Mouse (Mus musculus) myocyte (in vitro differentiated cells): Measurements from ENCODE around the gene Rsph14.

Source experiments
- CEBPB ChIP-seq: IDR thresholded peaks from 2 replicates; pipeline ENCODE4 v1.6.1; 2011; ENCODE audit warnings: mild to moderate bottlenecking, moderate library complexity; ENCODE audit not compliant: poor library complexity, insufficient read depth, severe bottlenecking
- E2F4 ChIP-seq: IDR thresholded peaks from one replicate; pipeline ENCODE4 v1.6.1; 2011; ENCODE audit warnings: mild to moderate bottlenecking, control low read depth, moderate library complexity; ENCODE audit not compliant: insufficient read depth
- MAX ChIP-seq: IDR thresholded peaks from one replicate; pipeline ENCODE4 v1.6.1; 2011; ENCODE audit warnings: low read depth, mild to moderate bottlenecking, control low read depth
- MYOD1 ChIP-seq, 3 experiments: IDR thresholded peaks; one replicate each; pipeline ENCODE4 v1.6.1; 2011; ENCODE audit warnings: control low read depth in 2 of 3, low read depth in 2 of 3, mild to moderate bottlenecking in 2 of 3, moderate library complexity in 1 of 3; ENCODE audit not compliant: insufficient read length in 2 of 3, control insufficient read depth in 1 of 3
- MYOG ChIP-seq, 3 experiments: IDR thresholded peaks; one replicate each; pipeline ENCODE4 v1.6.1; 2011; ENCODE audit warnings: control low read depth in 2 of 3, low read depth in 2 of 3, mild to moderate bottlenecking in 2 of 3; ENCODE audit not compliant: insufficient read length in 2 of 3, control insufficient read depth in 1 of 3, insufficient read depth in 1 of 3
- POLR2A ChIP-seq: IDR thresholded peaks from one replicate; pipeline ENCODE4 v1.6.1; 2011; ENCODE audit warnings: low read depth, mild to moderate bottlenecking, control low read depth, moderate library complexity; ENCODE audit not compliant: insufficient read length
- POLR2AphosphoS2 ChIP-seq: IDR thresholded peaks from one replicate; pipeline ENCODE4 v1.6.1; 2011; ENCODE audit warnings: low read depth, control low read depth; ENCODE audit not compliant: insufficient read length
- REST ChIP-seq: IDR thresholded peaks from one replicate; pipeline ENCODE4 v1.6.1; 2011; ENCODE audit warnings: mild to moderate bottlenecking, control low read depth, moderate library complexity; ENCODE audit not compliant: insufficient read depth, insufficient read length
- SRF ChIP-seq: IDR thresholded peaks from one replicate; pipeline ENCODE4 v1.6.1; 2011; ENCODE audit warnings: low read depth; ENCODE audit not compliant: control insufficient read depth, insufficient read length
- TCF12 ChIP-seq: IDR thresholded peaks from one replicate; pipeline ENCODE4 v1.6.1; 2011; ENCODE audit warnings: mild to moderate bottlenecking, control low read depth; ENCODE audit not compliant: poor library complexity, insufficient read depth, severe bottlenecking
- TCF3 ChIP-seq: IDR thresholded peaks from one replicate; pipeline ENCODE4 v1.6.1; 2011; ENCODE audit warnings: low read depth, control low read depth; ENCODE audit not compliant: insufficient read length
- USF1 ChIP-seq: IDR thresholded peaks from one replicate; pipeline ENCODE4 v1.6.1; 2011; ENCODE audit warnings: low read depth, mild to moderate bottlenecking, control low read depth, moderate library complexity

GRCm38 (mm10) chr10:75044459-75044858, 12.1 kb upstream of the Rsph14 start:
- TF ChIP-seq MYOD1 (IDR thresholded peaks at IDR 0.05; ENCODE audit: control insufficient read depth in 1 of 3, insufficient read length in 2 of 3, low read depth in 2 of 3) (no peak), MYOG (IDR thresholded peaks at IDR 0.05; ENCODE audit: control insufficient read depth in 1 of 3, insufficient read depth in 1 of 3, insufficient read length in 2 of 3, low read depth in 2 of 3) (no peak), TCF12 (no peak), REST (no peak), POLR2A (no peak), POLR2AphosphoS2 (no peak), E2F4 (no peak), MAX (no peak), CEBPB (no peak), TCF3 (no peak), USF1 (no peak), SRF (no peak)
